Comparison of ENCODE assay signal across 16 mouse cellular contexts in the genomic region with DNA sequence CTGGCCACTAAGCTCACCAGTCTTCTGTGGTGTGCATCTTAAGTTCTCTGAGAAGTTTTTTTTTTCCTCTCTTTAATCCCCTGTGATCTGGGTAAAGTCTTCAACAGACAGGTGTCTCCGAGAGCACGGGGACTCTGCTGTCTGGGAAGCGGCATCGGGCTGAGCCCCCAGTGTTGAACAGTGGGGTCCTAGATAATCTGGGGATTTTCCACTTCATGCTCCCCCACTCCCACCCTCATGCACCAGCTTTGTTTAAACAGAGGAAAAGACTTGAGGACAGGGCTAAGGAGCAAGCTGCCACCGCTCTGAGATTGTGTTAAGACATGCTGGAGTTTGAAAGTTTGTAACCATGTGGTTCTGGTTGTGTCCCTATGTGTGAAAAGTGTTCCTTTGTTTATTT.
"Had no signal": no experiment of that assay in that cellular context is flagged by ENCODE, and none has a peak within 500 bp of the region (broad histone marks: within the 10 kb centered on the region; RNA-seq: fewer than 3 reads in every experiment).

No protein-coding gene starts in this region.

- H3K4me2 ChIP-seq: kidney, embryonic 15.5 days; liver, embryonic 13.5 days; midbrain, embryonic 12.5 days; neural tube, embryonic 13.5 days had no signal

- DNase-seq: kidney, adult 8-10 months; kidney, postnatal 10 days; kidney, postnatal 36 days; left cerebral cortex, postnatal 4 days; liver, embryonic 13.5 days; lung, adult 2 months; lung, postnatal 14 days; lung, postnatal 4 days; thymus, adult 2 months; thymus, postnatal 14 days; thymus, postnatal 4 days had no signal

- H3K4me3 ChIP-seq: kidney, embryonic 15.5 days; liver, embryonic 13.5 days; midbrain, embryonic 12.5 days; myocyte; neural tube, embryonic 13.5 days had no signal

- H3K27ac ChIP-seq: kidney, embryonic 15.5 days; liver, embryonic 13.5 days; midbrain, embryonic 12.5 days; neural tube, embryonic 13.5 days; stomach, postnatal 0 days had no signal

- H3K9ac ChIP-seq: kidney, embryonic 15.5 days; liver, embryonic 13.5 days; midbrain, embryonic 12.5 days; neural tube, embryonic 13.5 days had no signal

- H3K9me3 ChIP-seq: kidney, embryonic 15.5 days; liver, embryonic 13.5 days; midbrain, embryonic 12.5 days; neural tube, embryonic 13.5 days had no signal

- H3K4me1 ChIP-seq: liver, embryonic 13.5 days; midbrain, embryonic 12.5 days had no signal

- H3K36me3 ChIP-seq: kidney, embryonic 15.5 days; liver, embryonic 13.5 days; midbrain, embryonic 12.5 days; neural tube, embryonic 13.5 days had no signal

- H3K27me3 ChIP-seq: kidney, embryonic 15.5 days; liver, embryonic 13.5 days; neural tube, embryonic 13.5 days had no signal
